Mouse (Mus musculus): ENCODE measurements at regions not wholly inside any gene's neighbourhood (a gene's known extent, or its start where the extent isn't known, plus 50 kb on each side); places are given as distances from the start of the nearest gene placed in this dataset.

- TF ChIP-seq CTCF (IDR thresholded peaks at IDR 0.05; ENCODE audit: low read depth, low read length) (no peak), GATA1 (IDR thresholded peaks at IDR 0.05; ENCODE audit: borderline replicate concordance, low read length) (no peak)
Measured at GRCm38 (mm10) chr12:105900479-105900878, 109.5 kb upstream of the Vrk1 start.

All from G1E (cell line).